Mouse (Mus musculus): ENCODE measurements around the gene Myf6.

Gene Myf6

DNA sequence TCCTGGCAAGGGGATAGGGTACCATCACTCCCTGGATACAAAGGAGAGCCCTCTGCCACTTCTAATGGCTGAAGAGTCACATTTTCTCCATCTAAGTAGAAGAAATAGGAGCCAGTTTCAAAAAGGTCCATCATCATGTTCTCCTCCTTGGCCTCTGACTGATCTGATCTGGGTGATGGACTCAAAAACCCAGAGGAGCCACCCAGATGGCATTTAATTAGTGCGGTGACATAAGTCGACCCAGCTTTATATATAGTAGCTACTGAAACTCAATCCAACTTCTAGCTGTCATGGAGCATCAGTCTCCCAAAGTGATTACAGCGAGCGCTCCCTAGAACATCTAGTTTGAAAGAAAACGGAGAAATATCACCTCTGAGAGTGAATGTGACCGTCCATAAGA lies at the start of gene Myf6:
Gene Myf6 (minus strand): TSS at position 170 of the 400 bp plus-strand sequence.
- TF ChIP-seq GATA4 (IDR thresholded peaks at IDR 0.05; ENCODE audit: insufficient replicate concordance, low read length), result no peak

DNA sequence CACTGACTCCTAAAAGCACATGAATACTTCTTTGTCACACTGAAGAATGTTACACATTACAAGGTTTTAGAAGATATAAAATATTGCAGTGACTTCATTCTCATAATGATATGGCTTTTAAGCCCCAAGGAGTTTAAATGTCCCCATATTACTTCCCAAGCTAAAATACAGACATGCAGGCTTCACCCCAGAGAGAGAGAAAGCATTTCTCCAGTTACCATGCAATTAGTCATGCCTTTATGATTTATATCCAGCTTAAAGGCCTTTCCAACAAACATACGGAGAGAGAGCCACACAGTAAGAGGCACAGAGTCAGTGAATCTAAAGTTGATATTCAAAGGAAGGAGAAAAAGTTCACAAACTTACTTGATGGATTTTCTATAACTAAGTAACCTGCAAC lies 48.5 kb upstream of the Myf6 start:
- TF ChIP-seq GATA4 (IDR thresholded peaks at IDR 0.05; ENCODE audit: insufficient replicate concordance, low read length), result no peak

GRCm38 (mm10) chr10:107528758-107529157 lies 34.2 kb upstream of the Myf6 start:
- no peak for TF ChIP-seq GATA4 (IDR thresholded peaks at IDR 0.05; ENCODE audit: insufficient replicate concordance, low read length)

DNA sequence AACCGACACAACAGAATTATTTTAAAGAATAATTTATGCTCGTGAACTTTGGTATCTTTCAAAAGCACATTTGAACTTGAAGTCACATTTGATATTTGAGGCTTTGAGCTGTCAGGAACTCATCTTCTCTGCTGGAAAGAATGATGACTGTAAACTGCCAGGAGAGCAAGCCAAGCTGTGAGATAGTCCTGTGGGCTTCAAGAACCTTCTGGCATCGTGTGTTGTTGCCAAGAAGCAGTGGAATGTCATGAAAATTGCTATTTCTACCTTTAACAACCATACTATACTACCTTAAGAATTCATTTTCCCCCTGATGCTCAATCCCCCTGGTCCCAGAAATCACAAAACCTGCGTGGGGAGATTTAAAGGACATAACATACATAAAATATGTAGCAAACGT lies 24.7 kb upstream of the Myf6 start:
- TF ChIP-seq GATA4 (IDR thresholded peaks at IDR 0.05; ENCODE audit: insufficient replicate concordance, low read length), result no peak

DNA sequence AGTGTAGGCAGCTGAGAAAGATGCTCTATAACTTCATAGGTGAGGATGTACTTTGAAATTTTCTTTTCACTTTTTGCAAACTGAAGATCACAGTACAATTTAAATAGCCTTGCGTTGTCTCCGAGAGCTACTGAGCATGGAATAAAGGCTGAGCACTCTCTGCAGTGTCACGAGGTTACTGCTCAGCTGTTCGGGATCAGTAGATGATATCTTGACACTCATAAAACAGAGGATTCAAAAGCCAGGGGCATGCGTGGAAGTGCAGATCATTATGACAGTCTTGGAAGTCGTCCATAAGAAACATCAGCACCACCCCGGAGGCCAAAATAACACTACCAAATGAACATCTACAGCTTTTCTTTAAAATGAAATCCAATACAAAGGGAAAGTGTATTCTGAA lies 22.1 kb upstream of the Myf6 start:
- no peak for TF ChIP-seq GATA4 (IDR thresholded peaks at IDR 0.05; ENCODE audit: insufficient replicate concordance, low read length)

GRCm38 (mm10) chr10:107514735-107515134 lies 20.2 kb upstream of the Myf6 start:
- no peak for TF ChIP-seq GATA4 (IDR thresholded peaks at IDR 0.05; ENCODE audit: insufficient replicate concordance, low read length)

DNA sequence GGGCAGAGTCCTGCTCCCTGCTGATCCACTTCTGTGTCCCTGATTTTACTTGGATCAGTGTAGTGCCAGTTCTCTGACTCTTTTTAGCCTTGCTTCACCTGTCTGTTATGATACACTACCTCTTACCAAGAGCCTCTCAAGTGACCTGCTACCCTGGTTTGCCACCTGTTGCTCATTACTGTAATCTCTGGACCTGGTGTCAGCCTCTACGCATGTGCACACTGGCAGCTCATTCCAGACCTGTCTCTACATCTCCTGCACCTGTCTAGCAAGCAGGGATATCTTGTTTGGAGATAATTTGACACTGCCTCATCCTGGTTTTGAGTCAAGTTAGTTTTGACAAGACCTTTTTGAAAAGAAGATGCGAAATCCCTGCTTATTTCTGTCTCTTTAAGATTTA lies 11.9 kb upstream of the Myf6 start:
- TF ChIP-seq GATA4 (IDR thresholded peaks at IDR 0.05; ENCODE audit: insufficient replicate concordance, low read length), result no peak

DNA sequence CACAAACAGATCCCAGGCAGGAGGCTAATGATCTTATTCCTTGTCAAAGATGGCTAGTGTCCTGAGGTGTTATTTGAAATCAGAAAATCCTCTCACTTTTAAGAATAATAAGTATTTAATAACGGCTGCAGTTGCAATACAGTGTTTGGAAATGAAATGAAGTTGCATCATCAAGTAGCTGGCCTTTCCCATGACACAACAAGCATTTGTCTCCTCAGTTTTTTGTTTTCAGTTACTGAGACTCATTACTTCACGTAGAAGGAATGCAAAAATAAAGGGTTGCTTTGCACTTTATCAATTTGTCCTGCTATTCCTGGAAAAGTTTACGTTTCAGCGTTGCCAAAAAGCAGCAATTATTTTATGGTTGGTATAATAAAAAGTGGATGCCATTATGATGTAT lies 8.9 kb upstream of the Myf6 start:
- no peak for TF ChIP-seq GATA4 (IDR thresholded peaks at IDR 0.05; ENCODE audit: insufficient replicate concordance, low read length)

- TF ChIP-seq GATA4 (IDR thresholded peaks at IDR 0.05; ENCODE audit: insufficient replicate concordance, low read length), result no peak
Observed at GRCm38 (mm10) chr10:107502193-107502592, 7.7 kb upstream of the Myf6 start.

DNA sequence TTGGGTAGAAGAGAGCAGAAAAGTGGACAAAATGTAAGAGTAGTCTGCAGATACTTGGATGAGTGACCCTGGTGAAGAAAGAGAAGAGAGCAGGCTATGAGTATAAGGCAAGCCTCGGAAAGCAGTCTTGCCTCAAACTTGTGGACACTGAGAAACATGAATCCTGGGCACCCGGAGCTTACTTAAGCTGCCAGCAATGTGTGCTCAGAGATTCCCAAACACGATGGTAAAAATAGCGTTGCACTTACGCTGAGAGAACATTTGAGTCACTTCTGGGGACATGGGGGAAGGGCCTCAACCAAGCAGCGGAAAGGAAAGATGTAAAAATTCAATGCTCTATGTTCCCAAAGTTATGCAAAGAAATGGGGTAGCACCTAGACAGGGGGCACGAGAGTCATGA lies 5.1 kb upstream of the Myf6 start:
- TF ChIP-seq GATA4 (IDR thresholded peaks at IDR 0.05; ENCODE audit: insufficient replicate concordance, low read length), result no peak

- no peak for TF ChIP-seq GATA4 (IDR thresholded peaks at IDR 0.05; ENCODE audit: insufficient replicate concordance, low read length)
Observed at GRCm38 (mm10) chr10:107496402-107496801, 1.9 kb upstream of the Myf6 start.

DNA sequence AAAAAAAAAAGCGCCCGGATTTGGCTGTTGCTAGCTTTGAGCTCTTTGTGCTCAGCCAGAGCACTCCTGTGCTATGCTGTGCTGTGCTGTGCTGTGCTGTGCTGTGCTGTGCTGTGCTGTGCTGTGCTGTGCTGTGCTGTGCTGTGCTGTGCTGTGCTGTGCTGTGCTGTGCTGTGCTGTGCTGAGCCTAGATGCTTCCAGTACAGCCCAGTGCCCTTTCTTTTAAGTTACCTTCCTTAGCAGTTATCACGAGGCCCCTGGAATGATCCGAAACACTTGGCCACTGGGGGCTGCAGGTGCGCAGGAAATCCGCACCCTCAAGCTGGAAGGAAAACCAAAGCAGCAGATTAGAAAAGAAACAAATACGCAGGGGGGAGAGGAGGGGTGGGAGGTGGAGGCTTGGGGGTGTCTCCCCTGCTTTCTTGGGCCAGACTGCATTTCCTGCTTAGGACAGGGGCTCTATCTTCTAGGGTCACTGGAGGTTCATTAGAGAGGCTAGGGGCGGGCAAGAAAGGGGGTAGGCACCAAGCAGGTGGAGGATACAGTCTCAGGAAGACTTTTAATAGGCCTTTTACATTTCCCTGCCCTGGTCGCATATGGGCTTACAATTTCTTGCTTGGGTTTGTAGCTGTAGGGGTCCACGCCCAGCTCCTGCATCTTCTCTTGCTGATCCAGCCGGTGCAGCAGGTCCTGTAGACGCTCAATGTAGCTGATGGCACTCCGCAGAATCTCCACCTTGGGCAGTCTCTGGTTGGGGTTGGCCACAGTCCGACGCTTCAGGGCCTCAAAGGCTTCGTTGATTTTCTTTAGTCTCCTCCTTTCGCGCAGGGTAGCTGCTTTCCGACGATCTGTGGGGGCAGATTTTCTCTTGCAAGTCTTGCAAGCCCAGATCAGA lies 710 bp downstream of the Myf6 start:
- TF ChIP-seq GATA4 (IDR thresholded peaks at IDR 0.05; ENCODE audit: insufficient replicate concordance, low read length), result no peak

- TF ChIP-seq GATA4 (IDR thresholded peaks at IDR 0.05; ENCODE audit: insufficient replicate concordance, low read length), result no peak
Observed at GRCm38 (mm10) chr10:107492867-107493579, 1.5 kb downstream of the Myf6 start.

DNA sequence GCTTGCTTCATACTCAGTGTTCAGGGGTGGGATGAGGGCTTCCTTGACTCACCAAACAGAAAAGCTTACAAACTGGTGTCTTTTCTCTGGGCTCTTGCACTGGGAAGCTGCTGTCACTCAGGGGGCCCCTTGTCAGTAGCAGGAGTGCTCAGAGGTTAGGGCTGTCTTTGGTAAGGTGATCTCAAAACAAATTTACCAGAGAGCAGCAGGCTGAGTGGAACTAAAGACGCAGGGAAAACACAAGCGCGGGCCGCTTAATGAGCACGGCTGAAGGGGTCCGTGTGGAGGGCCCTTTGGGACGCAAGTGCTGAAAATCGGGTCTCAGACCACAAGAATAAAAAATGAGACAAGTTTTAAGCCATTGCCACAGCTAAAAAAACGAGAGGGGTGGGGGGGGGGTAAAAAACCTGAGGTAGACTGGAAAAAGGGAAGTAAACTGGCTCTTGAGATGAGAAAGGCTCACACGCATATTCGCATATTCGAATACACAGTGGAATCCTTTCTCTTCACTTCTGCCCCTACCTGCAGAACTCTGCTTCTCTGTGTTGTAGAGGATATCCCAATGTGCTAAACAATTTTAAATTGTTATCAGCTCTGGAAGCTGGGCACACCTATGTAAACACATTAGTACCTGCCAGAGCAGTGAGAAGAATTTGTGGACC lies 5.8 kb downstream of the Myf6 start:
- TF ChIP-seq GATA4 (IDR thresholded peaks at IDR 0.05; ENCODE audit: insufficient replicate concordance, low read length), result no peak

DNA sequence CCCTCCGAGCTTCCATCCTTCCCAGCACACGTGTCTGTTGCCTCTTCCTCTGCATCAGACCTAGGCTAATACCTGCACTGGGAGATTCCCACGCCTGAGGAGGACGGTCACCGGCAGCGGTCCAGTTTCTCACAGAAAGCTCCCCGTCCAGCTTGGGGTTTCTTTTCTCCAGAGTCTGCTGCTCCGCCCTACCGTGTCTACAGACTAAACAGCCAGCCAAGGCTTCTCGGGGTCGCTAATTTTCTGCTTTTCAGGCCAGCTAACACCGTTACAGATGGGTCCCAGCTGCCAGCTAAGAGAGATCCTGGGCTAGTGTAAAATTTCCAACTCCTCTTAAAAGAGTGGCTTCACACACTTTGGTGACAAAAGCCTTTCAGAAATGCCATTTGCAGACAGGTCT lies 7.8 kb downstream of the Myf6 start:
- TF ChIP-seq GATA4 (IDR thresholded peaks at IDR 0.05; ENCODE audit: insufficient replicate concordance, low read length), result no peak

- no peak for TF ChIP-seq GATA4 (IDR thresholded peaks at IDR 0.05; ENCODE audit: insufficient replicate concordance, low read length)
Observed at GRCm38 (mm10) chr10:107485870-107486269, 8.7 kb downstream of the Myf6 start, which contains the start of gene Myf5. Gene Myf5, minus strand, starts transcription at chr10:107486134.
